In the genomic region with DNA sequence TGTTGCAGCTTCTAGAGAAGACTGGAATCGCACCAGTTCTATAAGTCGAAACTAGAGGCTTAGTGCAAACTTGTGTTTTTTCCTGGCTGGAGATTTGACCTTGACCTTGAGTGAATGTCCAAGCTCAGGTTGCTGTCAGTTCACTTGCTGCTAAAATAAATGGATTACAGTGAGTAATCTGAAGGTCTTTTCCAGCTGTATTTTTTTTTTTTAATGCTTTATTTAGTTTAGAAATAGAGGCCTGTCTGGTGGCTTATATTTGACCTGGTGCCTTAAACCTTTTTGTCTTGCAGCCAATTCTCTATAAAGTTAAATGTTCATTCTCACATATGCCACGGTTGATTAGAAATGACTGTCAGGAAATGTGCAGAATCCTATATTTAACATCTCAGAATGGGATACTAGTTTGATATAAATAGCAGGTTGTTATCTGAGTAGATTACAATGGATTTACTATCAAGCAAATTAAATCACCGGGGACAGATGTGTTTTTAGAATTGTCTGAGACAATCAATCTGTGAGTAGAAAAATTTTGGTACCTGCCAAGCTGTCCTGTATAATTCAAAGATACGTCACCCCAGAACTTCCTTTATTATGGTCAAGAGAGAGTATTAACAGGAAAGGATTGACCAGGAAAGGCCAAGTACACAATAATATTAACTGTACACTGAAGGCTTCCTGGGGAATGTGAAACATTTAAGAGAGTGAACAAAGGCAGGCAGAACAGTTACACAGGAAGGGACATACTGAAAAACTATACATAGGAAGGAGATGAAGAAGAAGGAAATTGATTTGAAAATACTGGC, we compare ENCODE assay signal across 23 mouse cellular contexts.
A peak's percentile ranks its signal among the peaks of the same experiment; 100 is the strongest.
DNase-seq lines count a peak whose midpoint lies in the region; ATAC-seq and TF ChIP-seq lines count a peak whose summit lies in the region.
"Had no signal": no experiment of that assay in that cellular context is flagged by ENCODE, and none has a peak within 500 bp of the region (broad histone marks: within the 10 kb centered on the region; RNA-seq: fewer than 3 reads in every experiment).

No protein-coding gene starts in this region.

- H3K36me3 ChIP-seq in embryonic facial prominence, embryonic 14.5 days (ENCODE audit: control insufficient read depth, insufficient read depth, low read length): no peaks in the 10 kb centered on the region
- H3K36me3 ChIP-seq in embryonic facial prominence, embryonic 10.5 days (replicated peaks): no peaks in the 10 kb centered on the region
- H3K36me3 ChIP-seq in kidney, postnatal 0 days (ENCODE audit: insufficient read depth, low read length): no peaks in the 10 kb centered on the region
- no peaks in the 10 kb centered on the region for H3K36me3 ChIP-seq in kidney, adult 2 months (ENCODE audit: control insufficient read depth, insufficient read depth, low read length)
- H3K36me3 ChIP-seq: embryonic facial prominence, embryonic 12.5 days; forebrain, embryonic 12.5 days; heart, embryonic 10.5 days; hindbrain, embryonic 12.5 days had no signal

- H3K4me1 ChIP-seq in embryonic facial prominence, embryonic 14.5 days (ENCODE audit: control insufficient read depth, insufficient read depth, low read length): no peaks in the 10 kb centered on the region
- no peaks in the 10 kb centered on the region for H3K4me1 ChIP-seq in embryonic facial prominence, embryonic 10.5 days
- no peaks in the 10 kb centered on the region for H3K4me1 ChIP-seq in kidney, postnatal 0 days (replicated peaks; ENCODE audit: insufficient read depth, low read length)
- no peaks in the 10 kb centered on the region for H3K4me1 ChIP-seq in kidney, adult 2 months (ENCODE audit: control insufficient read depth, insufficient read depth, low read length)
- H3K4me1 ChIP-seq: embryonic facial prominence, embryonic 12.5 days; forebrain, embryonic 12.5 days; heart, embryonic 10.5 days; hindbrain, embryonic 12.5 days had no signal

- no peak overlapping the region for H3K4me2 ChIP-seq in embryonic facial prominence, embryonic 14.5 days (ENCODE audit: low read depth, low read length)
- H3K4me2 ChIP-seq in kidney, postnatal 0 days (ENCODE audit: low read length): no peak overlapping the region
- H3K4me2 ChIP-seq: embryonic facial prominence, embryonic 12.5 days; forebrain, embryonic 12.5 days; hindbrain, embryonic 12.5 days had no signal

- H3K4me3 ChIP-seq in embryonic facial prominence, embryonic 14.5 days (ENCODE audit: low read depth, low read length): no peak overlapping the region
- no peak overlapping the region for H3K4me3 ChIP-seq in embryonic facial prominence, embryonic 10.5 days
- no peak overlapping the region for H3K4me3 ChIP-seq in kidney, postnatal 0 days (replicated peaks; ENCODE audit: low read depth, low read length)
- H3K4me3 ChIP-seq in kidney, adult 2 months (ENCODE audit: insufficient read depth, low read depth, low read length): no peak overlapping the region
- H3K4me3 ChIP-seq: embryonic facial prominence, embryonic 12.5 days; forebrain, embryonic 12.5 days; heart, embryonic 10.5 days; hindbrain, embryonic 12.5 days had no signal

- H3K27me3 ChIP-seq in embryonic facial prominence, embryonic 14.5 days (replicated peaks; ENCODE audit: control insufficient read depth, insufficient read depth, low read length): no peaks in the 10 kb centered on the region
- no peaks in the 10 kb centered on the region for H3K27me3 ChIP-seq in embryonic facial prominence, embryonic 10.5 days (replicated peaks; ENCODE audit: low read depth, poor library complexity, severe bottlenecking)
- H3K27me3 ChIP-seq in kidney, postnatal 0 days (ENCODE audit: insufficient read depth, low read length): no peaks in the 10 kb centered on the region
- H3K27me3 ChIP-seq in kidney, adult 2 months (replicated peaks; ENCODE audit: control insufficient read depth, insufficient read depth, low read length): no peaks in the 10 kb centered on the region
- H3K27me3 ChIP-seq: embryonic facial prominence, embryonic 12.5 days; forebrain, embryonic 12.5 days; hindbrain, embryonic 12.5 days had no signal

- H3K9me3 ChIP-seq in embryonic facial prominence, embryonic 14.5 days (ENCODE audit: control insufficient read depth, low read length): no peaks in the 10 kb centered on the region
- no peaks in the 10 kb centered on the region for H3K9me3 ChIP-seq in embryonic facial prominence, embryonic 10.5 days
- no peaks in the 10 kb centered on the region for H3K9me3 ChIP-seq in kidney, postnatal 0 days (replicated peaks; ENCODE audit: low read length)
- H3K9me3 ChIP-seq: embryonic facial prominence, embryonic 12.5 days; forebrain, embryonic 12.5 days; heart, embryonic 10.5 days; hindbrain, embryonic 12.5 days had no signal

- no peak overlapping the region for H3K9ac ChIP-seq in embryonic facial prominence, embryonic 14.5 days (ENCODE audit: low read depth, low read length)
- H3K9ac ChIP-seq in kidney, postnatal 0 days (ENCODE audit: low read depth, low read length): no peak overlapping the region
- H3K9ac ChIP-seq: embryonic facial prominence, embryonic 12.5 days; forebrain, embryonic 12.5 days; hindbrain, embryonic 12.5 days had no signal

- DNase-seq in adrenal gland, adult 8-10 months: peak; percentile 2
- DNase-seq in adrenal gland, postnatal 14 days: no peak
- peak; percentile 12 for DNase-seq in embryonic facial prominence, embryonic 14.5 days (ENCODE audit: low spot score)
- DNase-seq in embryonic facial prominence, embryonic 10.5 days (ENCODE audit: low spot score): no peak
- peak; percentile 62 for DNase-seq in kidney, postnatal 0 days (ENCODE audit: low spot score)
- DNase-seq in kidney, adult 2 months: no peak
- DNase-seq in R1 (ENCODE audit: low read depth, low spot score): peak; percentile 13
- no peak for DNase-seq in thymus, postnatal 36 days
- DNase-seq: cerebellum, adult 18-20 months; cerebellum, adult 9-11 months; cerebellum, postnatal 36 days; gastrocnemius, postnatal 10 days; heart, adult 18-20 months; heart, postnatal 10 days; heart, postnatal 4 days had no signal

- TF ChIP-seq POLR2A in kidney, adult 2 months (IDR thresholded peaks at IDR 0.05; ENCODE audit: low read depth, low read length): no peak

- no peak for ATAC-seq in embryonic facial prominence, embryonic 14.5 days (ENCODE audit: low read depth)
- no peak for ATAC-seq in kidney, postnatal 0 days (replicated peaks; ENCODE audit: low FRiP score, low read depth)
- ATAC-seq: activated CD4-positive, CD25-positive, alpha-beta regulatory T cell, adult 4 months; forebrain, embryonic 16.5 days; hindbrain, embryonic 16.5 days; inflammation-experienced regulatory T-cells, adult 6 months had no signal

- 67% methylated on average over 5 of the region's 5 CpGs for WGBS in embryonic facial prominence, embryonic 14.5 days
- WGBS in embryonic facial prominence, embryonic 10.5 days: 84% methylated on average over 5 of the region's 5 CpGs
- 35% methylated on average over 5 of the region's 5 CpGs for WGBS in kidney, postnatal 0 days
- WGBS in kidney, adult 2 months: 52% methylated on average over 5 of the region's 5 CpGs

- no peak for TF ChIP-seq CTCF in kidney, postnatal 0 days (IDR thresholded peaks at IDR 0.05; ENCODE audit: low read depth)
- no peak for TF ChIP-seq CTCF in kidney, adult 2 months (conservative IDR thresholded peaks at IDR 0.05; ENCODE audit: insufficient read depth, insufficient read length, low read depth, low read length)

- no peak overlapping the region for H3K27ac ChIP-seq in embryonic facial prominence, embryonic 14.5 days (replicated peaks; ENCODE audit: low read depth, low read length)
- no peak overlapping the region for H3K27ac ChIP-seq in embryonic facial prominence, embryonic 10.5 days (replicated peaks)
- no peak overlapping the region for H3K27ac ChIP-seq in kidney, postnatal 0 days
- H3K27ac ChIP-seq in kidney, adult 2 months (ENCODE audit: insufficient read depth, low read depth, low read length): no peak overlapping the region
- H3K27ac ChIP-seq: embryonic facial prominence, embryonic 12.5 days; forebrain, embryonic 12.5 days; heart, embryonic 10.5 days; hindbrain, embryonic 12.5 days had no signal

Comparison
In these comparisons a context has a peak if more than half of its experiments do, and no peak if none do; other contexts are left out.
1. DNase-seq: peak in adrenal gland, adult 8-10 months (single experiment), embryonic facial prominence, embryonic 14.5 days (single experiment), kidney, postnatal 0 days (single experiment) and R1 (single experiment); none in adrenal gland, postnatal 14 days (single experiment), embryonic facial prominence, embryonic 10.5 days (single experiment), kidney, adult 2 months (single experiment) and thymus, postnatal 36 days (0 of 2).